In the genomic region with DNA sequence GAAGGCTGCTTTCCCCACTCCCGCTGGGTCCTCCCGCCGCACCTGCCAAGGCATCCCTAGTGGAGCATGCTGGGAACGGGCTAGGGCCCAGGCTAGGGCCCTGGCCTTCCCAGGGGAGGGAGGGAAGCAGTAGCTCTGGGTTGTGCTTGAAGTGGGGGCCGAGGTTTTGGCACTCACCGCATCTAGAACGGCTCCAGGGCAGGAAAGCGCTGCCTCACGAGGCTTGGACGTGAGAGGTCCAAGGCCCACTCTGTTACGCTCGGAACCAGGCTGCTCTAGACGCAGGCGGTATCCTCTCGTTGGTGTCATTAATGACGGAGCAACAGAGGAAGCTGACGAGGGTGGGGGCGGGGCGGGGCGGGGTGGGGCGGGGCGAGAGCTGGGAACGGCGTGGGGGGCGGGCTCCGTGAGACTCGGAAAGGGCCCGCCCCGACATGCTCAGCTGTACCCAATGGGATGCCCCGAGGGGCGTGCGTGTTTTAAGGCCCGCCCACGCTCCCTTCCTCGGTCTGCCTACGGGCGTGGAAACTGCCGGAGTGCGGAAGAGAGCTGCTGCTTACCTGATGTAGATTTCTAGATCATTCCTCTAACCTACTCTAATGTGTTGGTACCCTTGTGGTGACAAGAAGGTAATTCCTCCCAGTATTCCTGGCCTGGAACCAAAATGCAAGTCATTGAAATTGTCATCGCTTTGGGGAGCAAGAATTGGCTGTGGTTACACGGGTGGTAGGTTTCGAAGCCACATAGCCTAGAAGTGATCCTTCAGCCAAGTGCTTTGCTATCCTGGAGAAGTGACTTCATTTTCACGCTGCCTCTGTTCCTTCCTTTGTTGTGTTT, we compare ENCODE assay signal across 8 mouse cellular contexts. TPM values are rescaled to one million over a fixed set of nuclear protein-coding genes. Genes with fewer than 3 reads are reported as not detected.
DNase-seq lines count a peak whose midpoint lies in the region; ATAC-seq and TF ChIP-seq lines count a peak whose summit lies in the region.

A gene (minus strand): TSS at position 287 of the 837 bp plus-strand sequence.

- H3K4me3 ChIP-seq in bone marrow, adult 2 months (replicated peaks; ENCODE audit: control insufficient read depth, low read depth, low read length), result peak within 1 kb of the TSS; percentile 90
- H3K4me3 ChIP-seq in embryonic facial prominence, embryonic 15.5 days (replicated peaks), result peak within 1 kb of the TSS; percentile 57
- peak within 1 kb of the TSS; percentile 53 for H3K4me3 ChIP-seq in limb, embryonic 14.5 days (replicated peaks; ENCODE audit: low read length)
- peak within 1 kb of the TSS; percentile 46 for H3K4me3 ChIP-seq in midbrain, postnatal 0 days (ENCODE audit: low read depth, low read length)

- no peaks in the 10 kb centered on the region for H3K4me1 ChIP-seq in bone marrow, adult 2 months (ENCODE audit: control insufficient read depth, insufficient read depth, low read length)
- no peaks in the 10 kb centered on the region for H3K4me1 ChIP-seq in embryonic facial prominence, embryonic 15.5 days
- no peaks in the 10 kb centered on the region for H3K4me1 ChIP-seq in limb, embryonic 14.5 days (ENCODE audit: control insufficient read depth, insufficient read depth, low read length)
- 0 out of 2 replicates have a peak, but pooled peaks cover 3% of the 10 kb centered on the region for H3K4me1 ChIP-seq in midbrain, postnatal 0 days (ENCODE audit: insufficient read depth, low read length)

- ATAC-seq in embryonic facial prominence, embryonic 15.5 days (ENCODE audit: insufficient number of reproducible peaks, low FRiP score, low TSS enrichment, low read depth), result peak; percentile 98
- ATAC-seq in limb, embryonic 14.5 days (ENCODE audit: low FRiP score, low read depth), result peak; percentile 99
- ATAC-seq in midbrain, postnatal 0 days (ENCODE audit: low FRiP score), result peak; percentile 99

- TF ChIP-seq POLR2A in bone marrow, adult 2 months (IDR thresholded peaks at IDR 0.05; ENCODE audit: borderline replicate concordance, control insufficient read depth, low read depth, low read length), result peak; percentile 48; the same call in 1 of the 2 replicates
- TF ChIP-seq POLR2A in limb, embryonic 14.5 days (IDR thresholded peaks at IDR 0.05; ENCODE audit: borderline replicate concordance, extremely low read depth, insufficient read depth, insufficient read length), result no peak

- TF ChIP-seq CTCF in bone marrow, adult 2 months (IDR thresholded peaks at IDR 0.05; ENCODE audit: control insufficient read depth, insufficient read depth, low read length), result no peak
- TF ChIP-seq CTCF in midbrain, postnatal 0 days (IDR thresholded peaks at IDR 0.05), result peak; percentile 42

- no peaks in the 10 kb centered on the region for H3K9me3 ChIP-seq in embryonic facial prominence, embryonic 15.5 days (replicated peaks)
- no peaks in the 10 kb centered on the region for H3K9me3 ChIP-seq in limb, embryonic 14.5 days (ENCODE audit: control insufficient read depth, low read length)
- H3K9me3 ChIP-seq in midbrain, postnatal 0 days (ENCODE audit: low read length), result no peaks in the 10 kb centered on the region

- WGBS in bone marrow, adult 2 months, result 7% methylated on average over 39 of the region's 43 CpGs
- WGBS in embryonic facial prominence, embryonic 15.5 days, result 26% methylated on average over 41 of the region's 43 CpGs
- 15% methylated on average over 27 of the region's 43 CpGs for WGBS in limb, embryonic 14.5 days
- 29% methylated on average over 30 of the region's 43 CpGs for WGBS in midbrain, postnatal 0 days

- H3K27ac ChIP-seq in bone marrow, adult 2 months (ENCODE audit: control insufficient read depth, insufficient read depth, low read depth, low read length, poor library complexity), result peak within 1 kb of the TSS; percentile 90
- peak within 1 kb of the TSS; percentile 89 for H3K27ac ChIP-seq in embryonic facial prominence, embryonic 15.5 days (replicated peaks)
- peak within 1 kb of the TSS; percentile 78 for H3K27ac ChIP-seq in limb, embryonic 14.5 days (replicated peaks; ENCODE audit: low read depth, low read length)
- peak within 1 kb of the TSS; percentile 84 for H3K27ac ChIP-seq in midbrain, postnatal 0 days (ENCODE audit: low read depth, low read length)

- H3K9ac ChIP-seq in embryonic facial prominence, embryonic 15.5 days, result peak within 1 kb of the TSS; percentile 62
- H3K9ac ChIP-seq in limb, embryonic 14.5 days (ENCODE audit: low read depth, low read length, severe bottlenecking), result peak within 1 kb of the TSS; percentile 66
- H3K9ac ChIP-seq in midbrain, postnatal 0 days (replicated peaks; ENCODE audit: low read length, poor library complexity, severe bottlenecking), result peak within 1 kb of the TSS; percentile 69

- peak within 1 kb of the TSS; percentile 45 for H3K4me2 ChIP-seq in embryonic facial prominence, embryonic 15.5 days (replicated peaks)
- H3K4me2 ChIP-seq in limb, embryonic 14.5 days (replicated peaks; ENCODE audit: low read depth, low read length, severe bottlenecking), result peak within 1 kb of the TSS; percentile 41
- H3K4me2 ChIP-seq in midbrain, postnatal 0 days (ENCODE audit: low read depth, low read length, poor library complexity, severe bottlenecking), result peak within 1 kb of the TSS; percentile 44

- no peaks in the 10 kb centered on the region for H3K36me3 ChIP-seq in embryonic facial prominence, embryonic 15.5 days
- no peaks in the 10 kb centered on the region for H3K36me3 ChIP-seq in limb, embryonic 14.5 days (ENCODE audit: control insufficient read depth, insufficient read depth, low read length)
- H3K36me3 ChIP-seq in midbrain, postnatal 0 days (ENCODE audit: insufficient read depth, low read length), result no peaks in the 10 kb centered on the region

- H3K27me3 ChIP-seq in embryonic facial prominence, embryonic 15.5 days, result no peaks in the 10 kb centered on the region
- H3K27me3 ChIP-seq in limb, embryonic 14.5 days (ENCODE audit: control insufficient read depth, insufficient read depth, low read length), result no peaks in the 10 kb centered on the region
- H3K27me3 ChIP-seq in midbrain, postnatal 0 days (ENCODE audit: insufficient read depth, low read length), result no peaks in the 10 kb centered on the region

- DNase-seq in 416B (ENCODE audit: low read depth), result peak; percentile 86
- peak; percentile 86 for DNase-seq in heart, adult 8-10 months (ENCODE audit: low spot score)
- peak; percentile 95 for DNase-seq in kidney, adult 9 months
- peak; percentile 93 for DNase-seq in limb, embryonic 14.5 days (ENCODE audit: low spot score)
- peak; percentile 94 for DNase-seq in midbrain, postnatal 0 days (ENCODE audit: low spot score)
- peak; percentile 76 to 84 for DNase-seq in spleen, postnatal 14 days (ENCODE audit: low spot score in 2 of 2)

RNA-seq across cellular contexts. Expression of the gene that starts here (rescaled TPM):
- 5.8 and 8.0 TPM in 2 replicates for polyA plus RNA-seq in bone marrow, adult 2 months (2011; ENCODE audit: insufficient read depth, insufficient read length, low replicate concordance, missing spikeins)
- 30.1 and 32.3 TPM in 2 replicates for polyA plus RNA-seq in embryonic facial prominence, embryonic 15.5 days (2015; fragmentation: Nextera tagmentation; extraction: Ambion mirVana)
- 10 to 100 TPM in 3 of 4 experiments, 1 to 10 TPM in 1; 9.0 to 15.3 (median 11.0) TPM for total RNA-seq in heart, adult 8-10 months (2022)
- polyA plus RNA-seq in limb, embryonic 14.5 days (2012; rRNA removed), result 17.6 and 27.2 TPM in 2 replicates
- polyA plus RNA-seq in limb, embryonic 14.5 days (2014; fragmentation: Nextera tagmentation; extraction: Ambion mirVana), result 26.0 and 26.6 TPM in 2 replicates
- 12.9 and 15.2 TPM in 2 replicates for total RNA-seq in midbrain, postnatal 0 days (2014; rRNA removed)
- polyA plus RNA-seq in midbrain, postnatal 0 days (2015; fragmentation: Nextera tagmentation; extraction: Ambion mirVana), result 21.7 and 22.2 TPM in 2 replicates

Comparison
In these comparisons a context has a peak if more than half of its experiments do, and no peak if none do; other contexts are left out.
1. Peak in every context shown above with its lines: DNase-seq, ATAC-seq, H3K4me3 ChIP-seq and H3K27ac ChIP-seq.